Mouse (Mus musculus) testis, adult 2 months (tissue): Measurements from ENCODE around the gene Lor.

Experiments
- CTCF ChIP-seq: fragments of 200-500 bp; IDR thresholded peaks from 2 replicates; pipeline ENCODE4 v1.5.1; 2012; ENCODE audit warnings: low read depth, mild to moderate bottlenecking, inconsistent platforms, low read length, moderate library complexity; ENCODE audit not compliant: control insufficient read depth, insufficient read depth, insufficient replicate concordance
- POLR2A ChIP-seq: fragments of 200-500 bp; IDR thresholded peaks from 2 replicates; pipeline ENCODE4 v1.6.1; 2012; ENCODE audit warnings: low read depth, mild to moderate bottlenecking, inconsistent platforms, low read length, moderate library complexity; ENCODE audit not compliant: control insufficient read depth

GRCm38 (mm10) chr3:92106582-92106981 is 23.6 kb upstream of the Lor start:
- TF ChIP-seq POLR2A (no peak), CTCF (peak; percentile 49; the same call in 1 of the 2 replicates)
